Comparison of ENCODE assay signal across 32 mouse cellular contexts in the genomic region with DNA sequence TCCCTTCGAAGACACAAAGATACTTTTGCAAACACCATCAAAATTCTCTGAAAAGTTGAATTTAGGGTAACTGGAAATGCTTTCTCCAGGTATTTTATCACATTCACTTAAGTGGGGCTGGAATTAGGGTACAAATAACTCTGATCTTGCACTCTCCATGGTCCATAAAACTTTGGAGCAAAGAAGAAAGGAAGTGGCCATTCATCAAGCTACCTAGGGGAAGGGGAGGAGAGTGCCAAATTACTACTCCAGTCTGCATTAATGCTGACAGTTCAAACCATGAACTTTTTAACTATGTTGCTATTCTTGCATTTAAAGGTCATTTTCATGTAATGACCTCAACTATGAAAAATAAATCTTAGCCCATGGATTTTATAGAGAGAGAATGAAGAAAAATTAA.
"Had no signal": no experiment of that assay in that cellular context is flagged by ENCODE, and none has a peak within 500 bp of the region (broad histone marks: within the 10 kb centered on the region; RNA-seq: fewer than 3 reads in every experiment).

No protein-coding gene starts in this region.

- H3K27ac ChIP-seq: heart, embryonic 10.5 days; heart, embryonic 13.5 days; heart, embryonic 15.5 days; hindbrain, embryonic 10.5 days; hindbrain, embryonic 12.5 days; hindbrain, embryonic 13.5 days; hindbrain, embryonic 14.5 days; hindbrain, embryonic 15.5 days; hindbrain, postnatal 0 days; intestine, embryonic 15.5 days; layer of hippocampus, adult 2 months; left cerebral cortex, adult 2 months had no signal

- H3K4me2 ChIP-seq: heart, embryonic 11.5 days; heart, embryonic 12.5 days; heart, embryonic 13.5 days; heart, embryonic 15.5 days; hindbrain, embryonic 12.5 days; hindbrain, embryonic 13.5 days; hindbrain, embryonic 14.5 days; hindbrain, embryonic 15.5 days; intestine, embryonic 15.5 days had no signal

- DNase-seq: heart, postnatal 10 days; heart, postnatal 14 days; heart, postnatal 36 days; heart, postnatal 4 days; kidney, adult 11 months; kidney, adult 18-20 months; kidney, adult 2 months; kidney, adult 8-10 months; kidney, postnatal 10 days; kidney, postnatal 25 days; kidney, postnatal 36 days; kidney, postnatal 4 days; layer of hippocampus, adult 9-11 months; layer of hippocampus, postnatal 36 days had no signal

- H3K4me1 ChIP-seq: heart, embryonic 10.5 days; heart, embryonic 12.5 days; heart, embryonic 13.5 days; heart, embryonic 15.5 days; hindbrain, embryonic 10.5 days; hindbrain, embryonic 12.5 days; hindbrain, embryonic 13.5 days; hindbrain, embryonic 15.5 days; intestine, embryonic 15.5 days had no signal

- H3K4me3 ChIP-seq: heart, embryonic 10.5 days; heart, embryonic 12.5 days; heart, embryonic 13.5 days; heart, embryonic 15.5 days; hindbrain, embryonic 10.5 days; hindbrain, embryonic 12.5 days; hindbrain, embryonic 13.5 days; hindbrain, embryonic 15.5 days; intestine, embryonic 15.5 days; layer of hippocampus, adult 2 months; left cerebral cortex, adult 2 months had no signal

- ATAC-seq: hindbrain, embryonic 16.5 days; hindbrain, postnatal 0 days; inflammation-experienced regulatory T-cells, adult 6 months; intestine, embryonic 15.5 days; intestine, embryonic 16.5 days; intestine, postnatal 0 days had no signal

- H3K27me3 ChIP-seq: heart, embryonic 12.5 days; heart, embryonic 13.5 days; heart, embryonic 15.5 days; hindbrain, embryonic 12.5 days; hindbrain, embryonic 13.5 days; hindbrain, embryonic 15.5 days; intestine, embryonic 15.5 days had no signal

- H3K9me3 ChIP-seq: heart, embryonic 10.5 days; heart, embryonic 12.5 days; heart, embryonic 13.5 days; heart, embryonic 15.5 days; hindbrain, embryonic 10.5 days; hindbrain, embryonic 12.5 days; hindbrain, embryonic 13.5 days; hindbrain, embryonic 15.5 days; intestine, embryonic 15.5 days had no signal

- H3K36me3 ChIP-seq: heart, embryonic 10.5 days; heart, embryonic 12.5 days; heart, embryonic 13.5 days; heart, embryonic 15.5 days; hindbrain, embryonic 10.5 days; hindbrain, embryonic 12.5 days; hindbrain, embryonic 13.5 days; hindbrain, embryonic 15.5 days; intestine, embryonic 15.5 days had no signal

- H3K9ac ChIP-seq: heart, embryonic 12.5 days; heart, embryonic 13.5 days; heart, embryonic 15.5 days; hindbrain, embryonic 12.5 days; hindbrain, embryonic 13.5 days; hindbrain, embryonic 14.5 days; hindbrain, embryonic 15.5 days; intestine, embryonic 15.5 days had no signal
